Mouse (Mus musculus) urinary bladder, adult 2 months (tissue): Measurements from ENCODE around the gene Zscan12. TPM values are rescaled to one million over a fixed set of nuclear protein-coding genes. Genes with fewer than 3 reads are reported as not detected.

Experiments
- DNase-seq: peaks from one replicate; pipeline ENCODE4 v3.0.0; 2022; ENCODE audit warnings: low spot score
- polyA plus RNA-seq: library from polyadenylated mRNA; depleted of rRNA; stranded (reverse); fragments of >200 nt; gene quantifications from 2 replicates; pipeline ENCODE4 v1.2.3, GENCODE M21; 2012; rRNA removed

The Zscan12 gene
- polyA plus RNA-seq, 1 experiment: 7.9 TPM

- peak; percentile 75 for DNase-seq
These were observed 39.7 kb downstream of the Zscan12 start, which contains the start of gene Zkscan3 for GRCm38 (mm10) chr13:21402287-21402846. Gene Zkscan3, minus strand, starts transcription at chr13:21402755.

- no peak for DNase-seq
These were observed 40.2 kb downstream of the Zscan12 start for GRCm38 (mm10) chr13:21402848-21403247.

- no peak for DNase-seq
These were observed 44.7 kb downstream of the Zscan12 start for GRCm38 (mm10) chr13:21407341-21407740.

- DNase-seq: peak; percentile 48
These were observed 45.6 kb downstream of the Zscan12 start for GRCm38 (mm10) chr13:21407969-21408804.

GRCm38 (mm10) chr13:21408805-21409459 is 46.3 kb downstream of the Zscan12 start:
- DNase-seq: no peak

- DNase-seq: no peak
These were observed 51.9 kb downstream of the Zscan12 start for GRCm38 (mm10) chr13:21414231-21415212.

- no peak for DNase-seq
These were observed 52.6 kb downstream of the Zscan12 start for GRCm38 (mm10) chr13:21415266-21415665.

GRCm38 (mm10) chr13:21415750-21416149 is 53.1 kb downstream of the Zscan12 start:
- DNase-seq: no peak

GRCm38 (mm10) chr13:21417298-21418010 is 54.8 kb downstream of the Zscan12 start:
- no peak for DNase-seq

- no peak for DNase-seq
These were observed 56.2 kb downstream of the Zscan12 start for GRCm38 (mm10) chr13:21418865-21419264.

Other genes starting within 250 kb of the Zscan12 start
- gene Olfr263, start 233.2 kb upstream of the Zscan12 start, polyA plus RNA-seq: not detected in 2 replicates
- not detected in 2 replicates for gene Olfr1368, start 217.0 kb upstream of the Zscan12 start, polyA plus RNA-seq
- gene Trim27, start 183.4 kb upstream of the Zscan12 start, polyA plus RNA-seq: 40.5 and 48.2 TPM in 2 replicates
- 0.10 TPM in 1 of 2 replicates, not detected in the other for gene Gpx5, start 70.1 kb upstream of the Zscan12 start, polyA plus RNA-seq
- gene Gpx6, start 50.7 kb upstream of the Zscan12 start, polyA plus RNA-seq: not detected in 2 replicates
- gene Olfr1367, start 15.9 kb upstream of the Zscan12 start, polyA plus RNA-seq: not detected in 2 replicates
- 56.6 and 76.3 TPM in 2 replicates for gene Zkscan3, start 39.9 kb downstream of the Zscan12 start, polyA plus RNA-seq
- 2.2 and 2.5 TPM in 2 replicates for gene Pgbd1, start 78.2 kb downstream of the Zscan12 start, polyA plus RNA-seq
- 69.8 and 74.6 TPM in 2 replicates for gene Zscan26, start 90.9 kb downstream of the Zscan12 start, polyA plus RNA-seq
- 1.0 and 1.1 TPM in 2 replicates for gene Nkapl, start 105.7 kb downstream of the Zscan12 start, polyA plus RNA-seq
- gene Zkscan4, start 116.1 kb downstream of the Zscan12 start, polyA plus RNA-seq: 3.2 and 3.6 TPM in 2 replicates
- not detected in 2 replicates for gene Gm10065, start 116.6 kb downstream of the Zscan12 start, polyA plus RNA-seq
- gene AK157302, start 132.4 kb downstream of the Zscan12 start, polyA plus RNA-seq: 0.86 and 1.2 TPM in 2 replicates
- gene Gm11273, start 138.6 kb downstream of the Zscan12 start, polyA plus RNA-seq: 21.2 and 21.6 TPM in 2 replicates
- gene Zkscan8, start 168.3 kb downstream of the Zscan12 start, polyA plus RNA-seq: 8.4 and 8.6 TPM in 2 replicates
- not detected in 2 replicates for gene Olfr1366, start 180.0 kb downstream of the Zscan12 start, polyA plus RNA-seq
- gene Olfr1535, start 197.1 kb downstream of the Zscan12 start, polyA plus RNA-seq: not detected in 2 replicates
- not detected in 2 replicates for gene Olfr1364, start 218.9 kb downstream of the Zscan12 start, polyA plus RNA-seq